Mouse (Mus musculus) CH12.LX (cell line): ENCODE data around the gene Rab40c.

Experiments used
- CHD2 ChIP-seq: IDR thresholded peaks from 2 replicates; pipeline ENCODE4 v1.6.1; 2011; ENCODE audit warnings: low read length, improper control_type of control experiment
- CTCF ChIP-seq, 2 experiments: IDR thresholded peaks in 1 of 2; conservative IDR thresholded peaks in 1 of 2; 2 replicates each; pipeline ENCODE4 v1.5.1; 2011 to 2012; ENCODE audit warnings: low read depth in 2 of 2, low read length in 2 of 2, improper control_type of control experiment in 1 of 2, inconsistent platforms in 1 of 2, mild to moderate bottlenecking in 1 of 2, moderate library complexity in 1 of 2
- GABPA ChIP-seq: IDR thresholded peaks from 2 replicates; pipeline ENCODE4 v1.6.1; 2012; ENCODE audit warnings: low read depth, low read length, improper control_type of control experiment, inconsistent platforms; ENCODE audit not compliant: insufficient replicate concordance
- POLR2A ChIP-seq: IDR thresholded peaks from 2 replicates; pipeline ENCODE4 v1.6.1; 2011; ENCODE audit warnings: low read depth, mild to moderate bottlenecking, improper control_type of control experiment, low read length
- USF1 ChIP-seq: IDR thresholded peaks from 2 replicates; pipeline ENCODE4 v1.6.1; 2014; ENCODE audit warnings: low read depth, mild to moderate bottlenecking, inconsistent platforms, low read length, improper control_type of control experiment

DNA sequence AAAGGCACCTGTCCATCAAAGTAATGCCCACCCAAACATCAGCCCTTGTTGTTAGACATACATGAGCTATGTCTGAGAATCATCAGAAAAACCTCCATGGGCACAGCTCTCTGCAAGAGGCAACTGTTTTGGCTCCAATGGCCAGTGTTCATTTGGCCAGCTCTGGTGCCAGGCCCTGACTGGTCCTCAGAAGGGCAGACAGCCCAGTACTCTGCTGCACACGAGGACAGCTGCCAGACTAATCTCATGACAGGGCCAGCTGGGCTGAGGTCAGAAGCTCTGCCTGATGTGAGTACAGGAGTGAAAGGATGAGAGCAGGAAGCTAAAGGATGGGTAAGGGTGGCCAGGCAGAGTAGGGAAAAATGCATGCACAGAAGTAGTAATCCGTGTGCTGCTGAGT lies 5.8 kb upstream of the Rab40c start:
- TF ChIP-seq CHD2 (no peak), POLR2A (no peak), GABPA (no peak), USF1 (no peak), CTCF (conservative IDR thresholded peaks at IDR 0.05 in 1 of 2, IDR thresholded peaks at IDR 0.05 in 1 of 2; ENCODE audit: low read depth in 2 of 2, low read length in 2 of 2) (no peak)
